Mouse (Mus musculus) heart, postnatal 0 days (tissue): Measurements from ENCODE around the gene Wnt3a. TPM values are rescaled to one million over a fixed set of nuclear protein-coding genes. Genes with fewer than 3 reads are reported as not detected.
"Not testable (repeated sequence)": the region's sequence is repeated elsewhere in the genome, so short reads cannot be mapped to it uniquely, and the experiment has no call there.

Experiments used
- ATAC-seq: fragments of 200-750 bp; cut with Nextera tagmentation; 2 replicates; pipeline ENCODE4 v1.8.0; 2017; ENCODE audit warnings: low read depth, moderate number of reproducible peaks, moderate library complexity; ENCODE audit not compliant: insufficient read depth
- DNase-seq: peaks from one replicate; pipeline ENCODE4 v3.0.0-alpha.2; 2016; ENCODE audit warnings: low spot score
- H3K27ac ChIP-seq: fragments of 300-500 bp; sonication (generic); 2 replicates; pipeline ENCODE4 v1.5.1; 2014; ENCODE audit warnings: low read depth, mild to moderate bottlenecking
- H3K27me3 ChIP-seq: fragments of 300-500 bp; sonication (generic); 2 replicates; pipeline ENCODE4 v1.6.1; 2014; ENCODE audit warnings: low read length, mixed read lengths; ENCODE audit not compliant: control insufficient read depth, insufficient read depth
- H3K36me3 ChIP-seq: fragments of 300-500 bp; sonication (generic); replicated peaks from 2 replicates; pipeline ENCODE4 v1.6.1; 2014; ENCODE audit warnings: low read length, mixed read lengths; ENCODE audit not compliant: control insufficient read depth, insufficient read depth
- H3K4me1 ChIP-seq: fragments of 300-500 bp; sonication (generic); 2 replicates; pipeline ENCODE4 v1.6.1; 2014; ENCODE audit warnings: antibody characterized with exemption; ENCODE audit not compliant: control insufficient read depth, insufficient read depth
- H3K4me2 ChIP-seq: fragments of 300-500 bp; sonication (generic); 2 replicates; pipeline ENCODE4 v1.6.1; 2014; ENCODE audit warnings: low read depth, mild to moderate bottlenecking, low read length, moderate library complexity
- H3K4me3 ChIP-seq: fragments of 300-500 bp; sonication (generic); 2 replicates; pipeline ENCODE4 v1.5.1; 2014; ENCODE audit warnings: low read depth, low read length
- H3K9ac ChIP-seq: fragments of 300-500 bp; sonication (generic); replicated peaks from 2 replicates; pipeline ENCODE4 v1.6.1; 2014; ENCODE audit warnings: low read depth, low read length, mixed read lengths
- H3K9me3 ChIP-seq: fragments of 300-500 bp; sonication (generic); replicated peaks from 2 replicates; pipeline ENCODE4 v1.6.1; 2016; ENCODE audit warnings: low read length; ENCODE audit not compliant: control insufficient read depth
- CTCF ChIP-seq: IDR thresholded peaks from 2 replicates; pipeline ENCODE4 v1.5.1; 2016; ENCODE audit warnings: antibody characterized with exemption, control low read depth, low read depth
- EP300 ChIP-seq: IDR thresholded peaks from 2 replicates; pipeline ENCODE4 v1.6.1; 2016; ENCODE audit warnings: antibody characterized with exemption, low read depth
- WGBS: fragments of 180-500 bp; shearing (Covaris S2); extraction: QIAGEN DNeasy Blood & Tissue Kit; methylation state at CpG from one replicate; pipeline ENCODE4 v1.1.7; 2014; 5-methylcytosine and 5-hydroxymethylcytosine counted together
- polyA plus RNA-seq: library from polyadenylated mRNA; unstranded; fragments of >200 nt; fragmentation: Nextera tagmentation; extraction: Ambion mirVana; gene quantifications from 2 replicates; pipeline ENCODE4 v1.2.1, GENCODE M21; 2015
- total RNA-seq: library from RNA; depleted of rRNA; stranded (reverse); fragments of >200 nt; gene quantifications from 2 replicates; pipeline ENCODE4 v1.2.3, GENCODE M21; 2014; ENCODE audit warnings: low replicate concordance

Gene Wnt3a
- total and polyA plus RNA-seq, 2 experiments from 2014 or later: not detected

GRCm38 (mm10) chr11:59216955-59217354 is 73.6 kb downstream of the Wnt3a start:
- peaks cover 47% of the 10 kb centered on the region for H3K4me1 ChIP-seq
- H3K9ac ChIP-seq: no peak overlapping the region

GRCm38 (mm10) chr11:59212892-59213494 is 77.6 kb downstream of the Wnt3a start:
- H3K4me3 ChIP-seq: no peak overlapping the region
- WGBS: 82% methylated on average over 12 of the region's 12 CpGs
- no peak for ATAC-seq

More at GRCm38 (mm10) chr11:59216955-59217354, 73.6 kb downstream of the Wnt3a start:
- peaks cover 21% of the 10 kb centered on the region for H3K36me3 ChIP-seq
- ATAC-seq (no peak), DNase-seq (no peak)
- no peak overlapping the region; the same call in 1 of the 2 replicates for H3K27ac ChIP-seq
- TF ChIP-seq EP300 (no peak), CTCF (no peak)
- no peaks in the 10 kb centered on the region for H3K9me3 ChIP-seq
- no peaks in the 10 kb centered on the region for H3K27me3 ChIP-seq
- 42% methylated on average over 3 of the region's 3 CpGs for WGBS
- H3K4me2 ChIP-seq: no peak overlapping the region
- H3K4me3 ChIP-seq: no peak overlapping the region

GRCm38 (mm10) chr11:59212320-59212719 is 78.2 kb downstream of the Wnt3a start:
- not testable (repeated sequence) for H3K27ac ChIP-seq, ATAC-seq, H3K4me2 ChIP-seq, H3K4me3 ChIP-seq, H3K9me3 ChIP-seq, DNase-seq, H3K27me3 ChIP-seq, H3K9ac ChIP-seq
- WGBS: 67% methylated on average over 12 of the region's 12 CpGs
- Histone ChIP-seq H3K36me3 (peaks cover 35% of the 10 kb centered on the region), H3K4me1 (peaks cover 15% of the 10 kb centered on the region; the same call in 1 of the 2 replicates)

More at GRCm38 (mm10) chr11:59212892-59213494, 77.6 kb downstream of the Wnt3a start:
- no peak for DNase-seq
- Histone ChIP-seq H3K4me1 (peaks cover 20% of the 10 kb centered on the region), H3K4me2 (no peak overlapping the region), H3K36me3 (peaks cover 35% of the 10 kb centered on the region), H3K9ac (no peak overlapping the region), H3K27ac (no peak overlapping the region), H3K9me3 (no peaks in the 10 kb centered on the region), H3K27me3 (no peaks in the 10 kb centered on the region)
- TF ChIP-seq CTCF: no peak
- no peak for TF ChIP-seq EP300

- H3K36me3 ChIP-seq: peaks cover 40% of the 10 kb centered on the region
- not testable (repeated sequence) for ATAC-seq
Measured at GRCm38 (mm10) chr11:59211561-59211960, 79.0 kb downstream of the Wnt3a start.

GRCm38 (mm10) chr11:59210020-59210419 is 80.5 kb downstream of the Wnt3a start:
- DNase-seq (no peak), ATAC-seq (no peak)
- H3K27me3 ChIP-seq: no peaks in the 10 kb centered on the region
- no peak overlapping the region for H3K27ac ChIP-seq
- H3K9ac ChIP-seq: no peak overlapping the region
- WGBS: 73% methylated on average over 4 of the region's 4 CpGs
- 0 out of 2 replicates have a peak, but pooled peaks cover 4% of the 10 kb centered on the region for H3K4me1 ChIP-seq
- H3K4me3 ChIP-seq: no peak overlapping the region
- no peaks in the 10 kb centered on the region for H3K9me3 ChIP-seq
- no peak for TF ChIP-seq EP300
- no peak for TF ChIP-seq CTCF
- H3K4me2 ChIP-seq: no peak overlapping the region
- H3K36me3 ChIP-seq: peaks cover 54% of the 10 kb centered on the region

More at GRCm38 (mm10) chr11:59211561-59211960, 79.0 kb downstream of the Wnt3a start:
- not testable (repeated sequence) for H3K9me3 ChIP-seq, H3K27me3 ChIP-seq, DNase-seq, H3K4me2 ChIP-seq, H3K4me1 ChIP-seq, H3K4me3 ChIP-seq, H3K27ac ChIP-seq, H3K9ac ChIP-seq
- WGBS: 82% methylated on average over 9 of the region's 9 CpGs

GRCm38 (mm10) chr11:59209580-59209979 is 81.0 kb downstream of the Wnt3a start:
- TF ChIP-seq EP300 (no peak), CTCF (no peak)
- WGBS: 65% methylated on average over 5 of the region's 5 CpGs
- H3K9me3 ChIP-seq: no peaks in the 10 kb centered on the region
- ATAC-seq (no peak), DNase-seq (no peak)
- no peaks in the 10 kb centered on the region for H3K27me3 ChIP-seq
- 0 out of 2 replicates have a peak, but pooled peaks cover under 1% of the 10 kb centered on the region for H3K4me1 ChIP-seq
- H3K9ac ChIP-seq: no peak overlapping the region
- peaks cover 51% of the 10 kb centered on the region for H3K36me3 ChIP-seq
- H3K4me2 ChIP-seq: no peak overlapping the region
- H3K4me3 ChIP-seq: no peak overlapping the region
- H3K27ac ChIP-seq: peak overlapping the region; percentile 95; the same call in 1 of the 2 replicates
